Mouse (Mus musculus): ENCODE data around the gene Lingo2. TPM values are rescaled to one million over a fixed set of nuclear protein-coding genes. Genes with fewer than 3 reads are reported as not detected.
"Not testable (repeated sequence)": the region's sequence is repeated elsewhere in the genome, so short reads cannot be mapped to it uniquely, and the experiment has no call there.

Lingo2 gene
- polyA plus RNA-seq, 1 experiment from 2014 or later, result 2.1 TPM

GRCm38 (mm10) chr4:36186231-36186922, 765.2 kb downstream of the Lingo2 start:
- no peaks in the 10 kb centered on the region for H3K36me3 ChIP-seq (replicated peaks)
- no peaks in the 10 kb centered on the region for H3K27me3 ChIP-seq (replicated peaks; ENCODE audit: low read depth, poor library complexity, severe bottlenecking)
- DNase-seq (ENCODE audit: low spot score), result no peak
- WGBS, result 63% methylated on average over 7 of the region's 7 CpGs
- no peaks in the 10 kb centered on the region for H3K4me1 ChIP-seq
- no peak overlapping the region for H3K27ac ChIP-seq (replicated peaks)
- H3K4me3 ChIP-seq, result no peak overlapping the region
- no peaks in the 10 kb centered on the region for H3K9me3 ChIP-seq

GRCm38 (mm10) chr4:36183643-36184042, 767.9 kb downstream of the Lingo2 start:
- Histone ChIP-seq H3K4me1 (no peaks in the 10 kb centered on the region), H3K27me3 (replicated peaks; ENCODE audit: low read depth, poor library complexity, severe bottlenecking) (no peaks in the 10 kb centered on the region), H3K27ac (replicated peaks) (no peak overlapping the region), H3K36me3 (replicated peaks) (no peaks in the 10 kb centered on the region), H3K9me3 (no peaks in the 10 kb centered on the region), H3K4me3 (no peak overlapping the region)
- DNase-seq (ENCODE audit: low spot score), result no peak
- WGBS, result 71% methylated on average over 4 of the region's 4 CpGs

DNA sequence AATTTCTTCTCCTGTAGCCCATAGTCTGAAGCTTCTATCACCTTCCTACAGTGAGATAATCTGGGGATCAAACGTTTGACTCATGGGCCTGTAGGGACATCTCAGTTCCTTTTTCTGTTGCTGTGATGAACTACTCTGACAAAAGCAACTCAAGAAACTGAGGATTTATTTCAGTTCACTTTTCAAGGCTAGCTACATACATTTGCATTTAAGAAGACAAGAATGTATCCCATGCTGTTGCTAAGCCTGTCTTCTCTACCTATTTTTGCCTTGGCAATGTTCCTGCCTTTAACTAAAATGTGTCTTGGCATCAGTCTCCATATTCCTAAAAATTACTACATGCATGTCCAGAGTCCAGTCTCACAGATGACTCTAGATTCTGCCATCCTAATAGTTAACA, 781.4 kb downstream of the Lingo2 start:
- H3K4me3 ChIP-seq, result no peak overlapping the region
- DNase-seq (ENCODE audit: low spot score), result no peak

GRCm38 (mm10) chr4:36131341-36131740, 820.2 kb downstream of the Lingo2 start:
- Histone ChIP-seq H3K27ac (replicated peaks) (no peak overlapping the region), H3K36me3 (replicated peaks) (no peaks in the 10 kb centered on the region), H3K27me3 (replicated peaks; ENCODE audit: low read depth, poor library complexity, severe bottlenecking) (no peaks in the 10 kb centered on the region), H3K9me3 (no peaks in the 10 kb centered on the region), H3K4me3 (no peak overlapping the region), H3K4me1 (no peaks in the 10 kb centered on the region)
- DNase-seq (ENCODE audit: low spot score), result no peak

More for the DNA sequence above, 781.4 kb downstream of the Lingo2 start:
- H3K27ac ChIP-seq (replicated peaks), result no peak overlapping the region
- no peaks in the 10 kb centered on the region for H3K4me1 ChIP-seq
- no peaks in the 10 kb centered on the region for H3K27me3 ChIP-seq (replicated peaks; ENCODE audit: low read depth, poor library complexity, severe bottlenecking)
- no peaks in the 10 kb centered on the region for H3K9me3 ChIP-seq
- WGBS, result 38% methylated on average over 1 of the region's 1 CpGs
- no peaks in the 10 kb centered on the region for H3K36me3 ChIP-seq (replicated peaks)

- no peak overlapping the region for H3K4me3 ChIP-seq
- 86% methylated on average over 4 of the region's 4 CpGs for WGBS
Measured at GRCm38 (mm10) chr4:36095482-36095881, 856.1 kb downstream of the Lingo2 start.

GRCm38 (mm10) chr4:36081095-36081852, 870.3 kb downstream of the Lingo2 start:
- DNase-seq (ENCODE audit: low spot score), result no peak
- Histone ChIP-seq H3K4me1 (no peaks in the 10 kb centered on the region), H3K4me3 (no peak overlapping the region), H3K36me3 (replicated peaks) (no peaks in the 10 kb centered on the region), H3K9me3 (no peaks in the 10 kb centered on the region), H3K27me3 (replicated peaks; ENCODE audit: low read depth, poor library complexity, severe bottlenecking) (no peaks in the 10 kb centered on the region), H3K27ac (replicated peaks) (no peak overlapping the region)
- 71% methylated on average over 3 of the region's 3 CpGs for WGBS

More at GRCm38 (mm10) chr4:36095482-36095881, 856.1 kb downstream of the Lingo2 start:
- no peaks in the 10 kb centered on the region for H3K27me3 ChIP-seq (replicated peaks; ENCODE audit: low read depth, poor library complexity, severe bottlenecking)
- H3K27ac ChIP-seq (replicated peaks), result no peak overlapping the region
- H3K4me1 ChIP-seq, result no peaks in the 10 kb centered on the region
- H3K36me3 ChIP-seq (replicated peaks), result no peaks in the 10 kb centered on the region
- H3K9me3 ChIP-seq, result no peaks in the 10 kb centered on the region
- DNase-seq (ENCODE audit: low spot score), result no peak

DNA sequence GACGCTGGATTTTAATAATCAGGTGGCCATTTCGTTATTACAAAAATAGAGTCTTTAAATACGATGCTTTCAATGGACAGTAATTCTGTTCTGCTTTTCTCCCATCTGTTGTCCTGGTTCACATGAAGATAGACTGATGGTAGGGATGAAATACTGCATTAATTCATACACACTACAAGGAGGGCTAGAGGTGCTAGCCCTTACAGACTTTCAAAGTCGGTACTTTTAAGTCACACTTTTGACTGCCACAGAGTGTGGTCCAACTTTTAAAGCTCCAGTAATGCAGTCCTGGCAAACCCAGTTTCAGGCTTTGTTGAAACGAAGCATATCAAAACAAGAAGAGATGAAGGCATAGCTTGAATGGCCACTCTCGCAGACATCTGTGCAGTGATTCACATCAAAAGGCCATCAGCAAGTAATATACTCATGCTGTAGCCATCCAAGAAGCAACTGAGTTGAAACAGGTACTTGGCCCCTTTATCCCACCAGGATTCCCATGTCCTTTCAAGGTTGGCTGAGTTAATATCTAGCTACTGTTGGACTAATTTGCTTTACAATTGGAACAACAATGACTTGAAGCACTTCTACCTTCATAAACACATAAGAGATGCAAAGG, 872.5 kb downstream of the Lingo2 start:
- WGBS, result 90% methylated on average over 6 of the region's 6 CpGs
- H3K27ac ChIP-seq (replicated peaks), result no peak overlapping the region
- H3K27me3 ChIP-seq (replicated peaks; ENCODE audit: low read depth, poor library complexity, severe bottlenecking), result no peaks in the 10 kb centered on the region
- H3K9me3 ChIP-seq, result no peaks in the 10 kb centered on the region
- H3K4me3 ChIP-seq, result no peak overlapping the region
- no peaks in the 10 kb centered on the region for H3K36me3 ChIP-seq (replicated peaks)
- H3K4me1 ChIP-seq, result no peaks in the 10 kb centered on the region
- DNase-seq (ENCODE audit: low spot score), result no peak

- H3K27ac ChIP-seq (replicated peaks); H3K4me3 ChIP-seq; H3K9me3 ChIP-seq; H3K4me1 ChIP-seq; DNase-seq (ENCODE audit: low spot score); H3K27me3 ChIP-seq (replicated peaks; ENCODE audit: low read depth, poor library complexity, severe bottlenecking); H3K36me3 ChIP-seq (replicated peaks): not testable (repeated sequence)
- 76% methylated on average over 1 of the region's 1 CpGs for WGBS
Measured at GRCm38 (mm10) chr4:36064701-36065100, 886.8 kb downstream of the Lingo2 start.

DNA sequence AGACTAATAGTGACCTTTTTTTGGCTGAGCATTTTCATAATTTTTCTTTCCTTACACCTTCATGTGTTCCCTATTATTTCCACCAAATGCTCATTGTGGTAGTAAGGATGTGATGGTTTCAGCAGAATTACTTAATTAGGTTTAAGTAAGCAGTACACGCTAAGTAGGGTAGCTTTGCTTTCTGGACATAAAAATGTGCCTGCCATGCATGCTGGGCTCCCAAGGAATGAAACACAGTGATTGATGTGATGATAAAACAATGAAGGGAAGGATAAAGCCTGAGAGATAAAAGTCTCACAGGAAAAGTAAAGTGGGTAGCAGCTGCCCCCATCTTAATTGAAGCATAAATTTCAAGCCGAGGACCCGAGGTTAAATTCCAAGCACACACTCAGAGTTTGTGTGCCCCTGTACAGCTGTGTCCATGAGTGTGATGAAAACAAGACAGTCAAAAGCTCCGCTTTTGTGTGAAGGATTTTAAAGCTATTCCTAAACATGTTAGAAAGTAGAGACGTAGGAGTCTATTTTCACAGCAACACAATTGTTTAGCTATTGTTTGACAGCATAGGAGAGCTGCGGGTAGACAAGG, 898.7 kb downstream of the Lingo2 start:
- no peak for DNase-seq (ENCODE audit: low spot score)
- Histone ChIP-seq H3K27ac (replicated peaks) (no peak overlapping the region), H3K4me1 (no peaks in the 10 kb centered on the region), H3K27me3 (replicated peaks; ENCODE audit: low read depth, poor library complexity, severe bottlenecking) (no peaks in the 10 kb centered on the region), H3K4me3 (no peak overlapping the region), H3K36me3 (replicated peaks) (no peaks in the 10 kb centered on the region), H3K9me3 (no peaks in the 10 kb centered on the region)
- 78% methylated on average over 6 of the region's 6 CpGs for WGBS

DNA sequence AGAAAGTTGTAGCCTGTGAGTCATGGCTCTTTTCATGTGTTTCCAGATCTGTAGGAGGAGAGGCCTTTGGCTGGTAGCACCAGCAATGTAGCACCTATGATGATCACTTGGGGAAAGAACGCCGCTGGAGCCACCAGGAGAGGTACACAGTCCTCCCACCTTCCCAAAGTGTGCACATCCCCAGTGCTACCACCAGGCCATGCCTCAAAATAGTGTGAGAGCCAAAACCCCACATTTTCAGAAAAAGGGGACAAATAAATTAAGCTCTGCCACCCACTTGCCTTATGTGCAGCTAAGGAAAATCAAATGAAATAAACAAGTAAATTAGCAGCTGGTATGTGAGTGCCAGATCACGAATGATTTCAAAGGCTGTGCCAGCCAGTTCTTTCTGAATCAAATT, 911.2 kb downstream of the Lingo2 start:
- no peaks in the 10 kb centered on the region for H3K9me3 ChIP-seq
- H3K36me3 ChIP-seq (replicated peaks), result no peaks in the 10 kb centered on the region
- H3K4me3 ChIP-seq, result no peak overlapping the region
- no peak for DNase-seq (ENCODE audit: low spot score)
- H3K4me1 ChIP-seq, result no peaks in the 10 kb centered on the region
- no peaks in the 10 kb centered on the region for H3K27me3 ChIP-seq (replicated peaks; ENCODE audit: low read depth, poor library complexity, severe bottlenecking)
- WGBS, result 89% methylated on average over 3 of the region's 3 CpGs
- H3K27ac ChIP-seq (replicated peaks), result no peak overlapping the region

GRCm38 (mm10) chr4:36038742-36039141, 912.8 kb downstream of the Lingo2 start:
- Histone ChIP-seq H3K9me3 (no peaks in the 10 kb centered on the region), H3K36me3 (replicated peaks) (no peaks in the 10 kb centered on the region), H3K27ac (replicated peaks) (no peak overlapping the region), H3K4me1 (no peaks in the 10 kb centered on the region), H3K4me3 (no peak overlapping the region), H3K27me3 (replicated peaks; ENCODE audit: low read depth, poor library complexity, severe bottlenecking) (no peaks in the 10 kb centered on the region)
- DNase-seq (ENCODE audit: low spot score), result no peak
- 98% methylated on average over 2 of the region's 2 CpGs for WGBS

DNA sequence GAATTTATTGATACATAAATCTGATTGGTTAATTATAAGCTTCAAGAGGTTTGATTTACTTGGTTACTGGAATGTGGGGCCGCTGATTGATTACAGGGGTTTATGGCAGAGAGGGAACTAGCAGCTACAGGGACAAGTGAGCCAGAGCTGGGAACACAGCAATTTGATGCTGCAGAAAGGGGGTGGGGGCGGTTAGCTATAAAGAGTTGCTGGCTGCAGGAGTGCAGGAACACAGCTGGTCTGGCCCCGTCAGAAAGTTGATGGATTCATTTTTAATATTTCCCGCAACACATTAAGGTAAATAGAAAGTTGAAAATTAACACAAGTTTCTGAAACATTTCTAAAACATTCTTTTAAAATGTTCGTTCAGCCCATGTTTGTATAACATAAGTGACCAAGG, 919.5 kb downstream of the Lingo2 start:
- Histone ChIP-seq H3K36me3 (replicated peaks) (no peaks in the 10 kb centered on the region), H3K27ac (replicated peaks) (no peak overlapping the region), H3K9me3 (no peaks in the 10 kb centered on the region), H3K4me1 (no peaks in the 10 kb centered on the region), H3K4me3 (no peak overlapping the region), H3K27me3 (replicated peaks; ENCODE audit: low read depth, poor library complexity, severe bottlenecking) (no peaks in the 10 kb centered on the region)
- 78% methylated on average over 5 of the region's 5 CpGs for WGBS
- no peak for DNase-seq (ENCODE audit: low spot score)

Measured in embryonic facial prominence, embryonic 10.5 days (tissue).